Mouse (Mus musculus) midbrain, postnatal 0 days (tissue): ENCODE measurements around the gene Ptprt. TPM values are rescaled to one million over a fixed set of nuclear protein-coding genes. Genes with fewer than 3 reads are reported as not detected.

Experiments
- ATAC-seq: fragments of 200-750 bp; cut with Nextera tagmentation; 2 replicates; pipeline ENCODE4 v1.8.0; 2017; ENCODE audit warnings: moderate number of reproducible peaks, mild to moderate bottlenecking, moderate TSS enrichment, moderate library complexity; ENCODE audit not compliant: low FRiP score
- DNase-seq: peaks from one replicate; pipeline ENCODE4 v3.0.0-alpha.2; 2015; ENCODE audit warnings: low spot score
- H3K27ac ChIP-seq: fragments of 300-500 bp; sonication (generic); 2 replicates; pipeline ENCODE4 v1.5.1; 2014; ENCODE audit warnings: low read depth, mild to moderate bottlenecking, low read length, mixed read lengths
- H3K27me3 ChIP-seq: fragments of 300-500 bp; sonication (generic); 2 replicates; pipeline ENCODE4 v1.6.1; 2014; ENCODE audit warnings: low read length, control low read depth, mixed read lengths; ENCODE audit not compliant: insufficient read depth
- H3K36me3 ChIP-seq: fragments of 300-500 bp; sonication (generic); 2 replicates; pipeline ENCODE4 v1.6.1; 2014; ENCODE audit warnings: low read length, control low read depth, mixed read lengths; ENCODE audit not compliant: insufficient read depth
- H3K4me1 ChIP-seq: fragments of 300-500 bp; sonication (generic); 2 replicates; pipeline ENCODE4 v1.6.1; 2014; ENCODE audit warnings: mild to moderate bottlenecking, control low read depth, antibody characterized with exemption, low read length, mixed read lengths; ENCODE audit not compliant: insufficient read depth
- H3K4me2 ChIP-seq: fragments of 300-500 bp; sonication (generic); 2 replicates; pipeline ENCODE4 v1.6.1; 2014; ENCODE audit warnings: low read depth, mild to moderate bottlenecking, low read length, mixed read lengths; ENCODE audit not compliant: poor library complexity, severe bottlenecking
- H3K4me3 ChIP-seq: fragments of 300-500 bp; sonication (generic); 2 replicates; pipeline ENCODE4 v1.5.1; 2014; ENCODE audit warnings: low read depth, mild to moderate bottlenecking, low read length, moderate library complexity
- H3K9ac ChIP-seq: fragments of 300-500 bp; sonication (generic); replicated peaks from 2 replicates; pipeline ENCODE4 v1.6.1; 2014; ENCODE audit warnings: mild to moderate bottlenecking, low read length, moderate library complexity, mixed read lengths; ENCODE audit not compliant: poor library complexity, severe bottlenecking
- H3K9me3 ChIP-seq: fragments of 300-500 bp; sonication (generic); 2 replicates; pipeline ENCODE4 v1.6.1; 2016; ENCODE audit warnings: low read length, control low read depth
- CTCF ChIP-seq: IDR thresholded peaks from 2 replicates; pipeline ENCODE4 v1.5.1; 2016; ENCODE audit warnings: antibody characterized with exemption, mild to moderate bottlenecking
- WGBS: fragments of 180-500 bp; shearing (Covaris S2); extraction: QIAGEN DNeasy Blood & Tissue Kit; methylation state at CpG from one replicate; pipeline ENCODE4 v1.1.7; 2014; 5-methylcytosine and 5-hydroxymethylcytosine counted together
- polyA plus RNA-seq: library from polyadenylated mRNA; unstranded; fragments of >200 nt; fragmentation: Nextera tagmentation; extraction: Ambion mirVana; gene quantifications from 2 replicates; pipeline ENCODE4 v1.2.1, GENCODE M21; 2015
- total RNA-seq: library from RNA; depleted of rRNA; stranded (reverse); fragments of >200 nt; gene quantifications from 2 replicates; pipeline ENCODE4 v1.2.3, GENCODE M21; 2014

The Ptprt gene
- total and polyA plus RNA-seq, 2 experiments from 2014 or later = 12.6 to 72.2 TPM

DNA sequence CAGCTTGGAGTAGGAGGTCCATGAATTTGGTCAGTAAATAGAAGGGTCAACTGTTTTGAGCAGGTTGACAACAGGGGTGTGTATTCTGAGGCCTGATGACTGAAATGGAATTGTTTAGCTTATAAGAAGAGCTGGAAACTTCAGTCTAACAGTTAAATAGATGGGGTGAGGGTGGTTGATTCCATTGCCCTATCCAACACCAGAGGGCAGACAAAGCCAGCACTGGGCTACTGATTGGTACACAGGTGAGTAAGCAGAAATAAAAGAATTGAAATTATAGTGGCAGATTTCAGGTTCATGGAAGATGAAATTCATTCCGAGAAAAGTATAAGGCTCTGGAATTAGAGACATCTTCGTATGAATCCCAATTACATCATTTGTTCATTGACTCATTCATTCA lies 1020.1 kb downstream of the Ptprt start:
- no peak for ATAC-seq
- Histone ChIP-seq H3K4me1 (no peaks in the 10 kb centered on the region), H3K9ac (no peak overlapping the region), H3K9me3 (no peaks in the 10 kb centered on the region), H3K27me3 (no peaks in the 10 kb centered on the region), H3K4me2 (no peak overlapping the region), H3K36me3 (no peaks in the 10 kb centered on the region), H3K27ac (no peak overlapping the region), H3K4me3 (no peak overlapping the region)
- peak; percentile 54 for TF ChIP-seq CTCF
- DNase-seq = peak; percentile 28
- 92% methylated on average over 2 of the region's 2 CpGs for WGBS

DNA sequence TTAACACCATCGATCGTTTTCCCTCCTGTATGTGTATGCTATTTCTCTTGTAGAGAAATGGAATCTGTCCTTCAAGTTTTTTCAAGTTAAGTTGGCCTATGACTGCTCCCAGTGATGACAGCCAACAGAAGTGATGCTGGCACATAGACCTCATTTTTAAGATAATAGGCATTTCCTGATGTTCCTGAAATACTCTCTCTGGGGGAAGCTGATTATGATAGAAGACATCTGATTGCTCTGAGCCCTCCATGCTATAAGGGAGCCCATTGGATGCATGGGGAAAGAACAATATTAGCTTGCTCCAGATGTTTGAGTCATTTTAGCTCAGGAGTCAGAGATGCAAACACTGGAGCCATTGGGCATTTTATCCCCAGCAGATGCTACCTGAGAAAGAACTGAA lies 1026.9 kb downstream of the Ptprt start:
- Histone ChIP-seq H3K4me2 (no peak overlapping the region), H3K9ac (no peak overlapping the region), H3K9me3 (no peaks in the 10 kb centered on the region), H3K4me1 (no peaks in the 10 kb centered on the region), H3K27ac (no peak overlapping the region), H3K27me3 (no peaks in the 10 kb centered on the region), H3K4me3 (no peak overlapping the region), H3K36me3 (no peaks in the 10 kb centered on the region)
- 96% methylated on average over 2 of the region's 2 CpGs for WGBS
- no peak for TF ChIP-seq CTCF
- DNase-seq (no peak), ATAC-seq (no peak)

DNA sequence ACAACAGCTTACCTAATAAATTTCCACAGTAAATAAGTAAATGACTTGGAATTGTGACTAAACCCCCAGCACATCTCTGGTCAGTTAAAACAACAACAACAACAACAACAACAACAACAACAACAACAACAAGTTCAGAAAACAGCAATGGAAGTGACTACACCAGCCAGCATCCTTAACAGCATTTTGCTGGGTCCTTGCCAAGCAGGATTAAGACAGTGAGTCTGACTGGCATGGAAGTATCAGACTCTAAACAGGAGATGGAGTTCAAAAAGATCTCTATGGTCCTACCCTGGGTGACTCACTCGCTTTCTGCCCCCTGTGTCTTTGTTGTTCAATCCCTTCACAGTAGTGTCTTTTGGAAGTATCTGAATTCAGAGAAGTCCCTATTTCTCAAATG lies 1035.1 kb downstream of the Ptprt start:
- H3K4me2 ChIP-seq = no peak overlapping the region
- no peaks in the 10 kb centered on the region for H3K36me3 ChIP-seq
- no peak overlapping the region for H3K9ac ChIP-seq
- H3K4me1 ChIP-seq = no peaks in the 10 kb centered on the region
- ATAC-seq (no peak), DNase-seq (no peak)
- 52% methylated on average over 1 of the region's 1 CpGs for WGBS
- H3K9me3 ChIP-seq = no peaks in the 10 kb centered on the region
- H3K4me3 ChIP-seq = no peak overlapping the region
- no peak for TF ChIP-seq CTCF
- no peak overlapping the region for H3K27ac ChIP-seq
- no peaks in the 10 kb centered on the region for H3K27me3 ChIP-seq

- 80% methylated on average over 4 of the region's 4 CpGs for WGBS
These were observed 1052.5 kb downstream of the Ptprt start for GRCm38 (mm10) chr2:161608401-161608800.

DNA sequence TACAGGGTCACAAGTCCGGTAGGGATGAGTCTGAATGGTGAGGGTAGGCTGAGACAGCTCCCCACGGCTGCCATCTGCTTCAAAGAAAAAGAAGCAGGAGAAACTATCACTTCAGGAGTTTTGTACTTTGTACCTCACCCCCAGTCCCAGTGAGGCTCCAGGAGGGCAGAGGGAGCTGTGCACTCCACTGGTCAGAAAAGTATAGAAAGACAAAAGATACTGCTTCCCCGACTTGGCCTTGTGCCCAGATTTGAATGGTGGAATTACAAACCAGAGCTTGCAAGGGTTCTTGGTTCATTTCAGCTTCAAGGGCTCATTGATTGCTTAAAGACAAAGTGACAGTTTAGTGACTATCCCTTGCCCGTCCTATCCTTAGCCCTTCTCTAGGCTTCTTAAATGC lies 1053.6 kb downstream of the Ptprt start:
- no peak overlapping the region for H3K4me3 ChIP-seq
- H3K9me3 ChIP-seq = no peaks in the 10 kb centered on the region
- DNase-seq (no peak), ATAC-seq (no peak)
- TF ChIP-seq CTCF = no peak
- WGBS = 66% methylated on average over 4 of the region's 4 CpGs
- no peaks in the 10 kb centered on the region for H3K36me3 ChIP-seq
- no peaks in the 10 kb centered on the region for H3K4me1 ChIP-seq
- no peak overlapping the region for H3K27ac ChIP-seq
- H3K27me3 ChIP-seq = no peaks in the 10 kb centered on the region
- no peak overlapping the region for H3K9ac ChIP-seq
- H3K4me2 ChIP-seq = no peak overlapping the region

More at GRCm38 (mm10) chr2:161608401-161608800, 1052.5 kb downstream of the Ptprt start:
- H3K9me3 ChIP-seq = no peaks in the 10 kb centered on the region
- ATAC-seq (no peak), DNase-seq (no peak)
- no peaks in the 10 kb centered on the region for H3K4me1 ChIP-seq
- H3K36me3 ChIP-seq = no peaks in the 10 kb centered on the region
- no peak for TF ChIP-seq CTCF
- no peak overlapping the region for H3K9ac ChIP-seq
- H3K27me3 ChIP-seq = no peaks in the 10 kb centered on the region
- H3K4me2 ChIP-seq = no peak overlapping the region
- H3K4me3 ChIP-seq = no peak overlapping the region
- no peak overlapping the region for H3K27ac ChIP-seq

DNA sequence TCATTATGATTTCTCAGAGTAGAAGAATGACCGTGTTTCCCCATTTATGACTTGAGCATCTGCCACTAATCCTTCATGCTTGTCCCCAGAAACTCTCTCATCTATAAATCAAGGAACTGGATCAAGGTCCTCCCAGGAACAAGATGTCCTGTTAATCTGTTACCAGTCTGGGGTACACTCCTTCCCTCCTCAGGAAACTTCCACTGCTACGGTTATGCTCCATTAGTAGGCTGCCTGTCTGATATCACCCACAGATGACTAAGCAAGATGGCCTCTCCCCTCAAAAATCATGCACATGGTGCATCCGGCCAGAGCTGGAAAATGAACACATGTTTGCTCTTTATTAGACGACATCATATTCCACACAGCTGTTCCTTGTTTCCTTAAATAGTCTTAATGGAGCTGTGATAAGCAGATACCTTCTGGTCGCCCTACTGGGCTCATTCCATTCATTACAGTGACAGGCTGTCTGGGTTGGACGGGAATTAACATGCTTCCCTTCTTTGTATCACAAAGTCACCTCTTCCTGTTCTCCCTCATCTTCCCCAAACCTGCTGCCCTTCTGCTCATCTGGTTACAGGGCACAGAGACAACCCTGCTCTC lies 1060.6 kb downstream of the Ptprt start:
- no peak for ATAC-seq
- no peak overlapping the region for H3K4me2 ChIP-seq
- TF ChIP-seq CTCF = no peak
- no peaks in the 10 kb centered on the region for H3K27me3 ChIP-seq
- no peak for DNase-seq
- no peaks in the 10 kb centered on the region for H3K36me3 ChIP-seq
- 81% methylated on average over 6 of the region's 6 CpGs for WGBS
- H3K9ac ChIP-seq = no peak overlapping the region
- no peaks in the 10 kb centered on the region for H3K4me1 ChIP-seq
- no peaks in the 10 kb centered on the region for H3K9me3 ChIP-seq
- H3K27ac ChIP-seq = no peak overlapping the region
- no peak overlapping the region for H3K4me3 ChIP-seq
